Mouse (Mus musculus) stomach, postnatal 0 days (tissue): Measurements from ENCODE around the gene Drp2.

ENCODE experiments used
- CTCF ChIP-seq: IDR thresholded peaks from 2 replicates; pipeline ENCODE4 v1.5.1; 2016; ENCODE audit warnings: antibody characterized with exemption, low read depth, mild to moderate bottlenecking, moderate library complexity
- EP300 ChIP-seq: optimal IDR thresholded peaks from 2 replicates; pipeline ENCODE3; 2016; ENCODE audit warnings: antibody characterized with exemption

DNA sequence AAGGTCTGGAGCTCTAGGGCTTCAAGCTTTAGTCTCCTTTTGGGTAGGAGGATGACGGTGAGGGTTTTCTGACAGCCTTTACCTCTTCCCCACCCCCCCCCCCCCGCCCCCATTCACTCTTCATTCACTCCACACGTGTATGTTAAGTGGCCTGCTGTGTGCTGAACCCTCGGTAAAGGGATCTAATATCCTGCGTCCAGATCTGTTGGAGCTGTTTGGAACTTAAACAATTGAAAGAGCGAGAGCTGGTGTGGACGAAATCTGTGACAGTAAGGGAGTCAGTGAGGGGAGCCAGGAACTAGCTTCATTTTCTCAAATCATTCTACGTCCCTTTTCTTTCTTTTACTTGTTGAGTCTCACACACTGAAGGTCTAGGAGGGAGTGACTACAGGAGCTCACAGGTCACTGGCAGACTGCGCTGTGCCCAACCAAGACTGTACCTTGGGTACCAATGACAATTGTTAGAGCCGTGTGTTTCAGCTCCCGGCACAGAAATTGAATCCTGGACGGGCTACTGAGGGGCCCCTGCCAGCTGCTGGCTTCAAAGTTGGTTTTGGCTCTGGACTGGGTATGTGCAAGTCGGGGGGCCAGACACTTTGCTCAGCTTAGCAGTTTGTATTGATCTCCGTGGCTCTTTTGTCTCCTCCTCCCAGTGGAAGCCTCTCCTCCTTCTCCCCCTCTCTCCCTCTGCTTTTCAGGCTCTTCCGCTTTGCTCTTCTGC lies at the start of gene Drp2:
- TF ChIP-seq CTCF (no peak), EP300 (no peak)
